Mouse (Mus musculus) c-Kit-positive CD71-positive TER-119-positive erythroid progenitor cells, embryonic 14.5 days (primary cell): ENCODE data around the gene Cars2.
"Not testable (repeated sequence)": the region's sequence is repeated elsewhere in the genome, so short reads cannot be mapped to it uniquely, and the experiment has no call there.

Source experiments
- DNase-seq: peaks from one replicate; pipeline ENCODE4 v3.0.0-alpha.2; 2013; ENCODE audit warnings: low spot score

Gene Cars2

DNA sequence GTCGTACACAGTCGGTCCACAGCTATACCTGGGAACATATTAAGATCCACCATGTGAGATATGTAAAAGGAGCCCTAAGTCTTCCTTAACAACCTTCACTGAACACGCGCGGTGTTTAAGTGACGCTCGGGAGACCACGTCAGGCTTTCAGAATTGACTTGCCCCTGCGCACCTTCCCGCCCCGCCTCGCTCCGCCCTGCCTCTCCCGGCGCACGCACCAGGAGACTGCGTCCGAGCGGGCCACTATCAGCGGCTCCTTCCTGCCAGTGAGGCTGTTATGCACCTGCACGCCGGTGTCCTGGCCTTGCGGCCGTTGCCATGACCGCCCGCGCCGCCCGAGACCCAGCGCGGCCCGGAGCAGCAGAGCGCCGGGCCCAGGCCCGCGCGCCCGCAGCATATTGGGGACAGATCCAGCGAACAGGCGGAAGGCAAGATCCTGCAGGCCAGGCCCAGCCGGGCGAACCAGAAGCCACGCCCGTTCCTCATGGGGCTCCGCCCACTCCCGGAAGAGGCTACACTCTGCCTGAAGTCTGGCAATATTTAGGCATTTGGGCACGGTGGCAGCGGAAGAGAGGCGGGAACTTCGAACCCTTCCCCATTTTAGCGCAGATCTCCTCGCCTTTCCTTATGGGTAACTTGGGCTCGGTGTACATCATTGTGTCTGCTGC, at the start of gene Cars2:
Cars2 (minus strand) TSS at position 503 of the 668 bp plus-strand sequence.
- DNase-seq = peak; percentile 80

DNA sequence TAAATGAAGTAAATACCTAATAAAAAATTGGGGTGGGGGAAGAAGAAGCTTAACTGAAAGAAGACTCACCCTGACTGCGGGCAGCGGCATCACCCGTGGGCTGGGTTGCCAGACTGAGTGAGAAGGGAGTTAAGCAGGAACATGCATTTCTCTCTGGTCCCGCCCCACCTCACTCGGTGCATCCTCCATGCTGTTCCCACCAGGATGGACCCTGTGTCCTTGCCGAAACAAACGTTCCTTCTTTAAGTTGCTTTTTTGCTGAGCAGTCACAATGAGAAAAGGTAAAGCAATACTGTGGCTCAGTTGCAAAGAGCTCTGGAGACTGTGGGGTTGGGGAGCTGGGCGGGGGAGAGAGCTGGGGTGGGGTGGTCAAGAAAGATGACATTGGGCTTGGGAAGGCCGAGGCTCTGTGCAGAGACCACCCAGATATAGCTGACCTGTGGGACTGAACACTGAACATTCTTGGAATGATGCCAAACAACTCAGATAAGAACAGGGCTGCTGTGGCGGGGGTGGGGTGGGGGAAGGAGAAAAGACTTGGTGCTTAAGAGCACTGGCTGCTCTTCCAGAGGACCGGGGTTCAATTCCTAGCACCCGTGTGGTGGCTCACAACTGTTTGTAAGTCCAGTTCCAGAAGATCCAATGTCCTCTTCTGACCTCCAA, 42.8 kb upstream of the Cars2 start:
- DNase-seq = no peak

DNA sequence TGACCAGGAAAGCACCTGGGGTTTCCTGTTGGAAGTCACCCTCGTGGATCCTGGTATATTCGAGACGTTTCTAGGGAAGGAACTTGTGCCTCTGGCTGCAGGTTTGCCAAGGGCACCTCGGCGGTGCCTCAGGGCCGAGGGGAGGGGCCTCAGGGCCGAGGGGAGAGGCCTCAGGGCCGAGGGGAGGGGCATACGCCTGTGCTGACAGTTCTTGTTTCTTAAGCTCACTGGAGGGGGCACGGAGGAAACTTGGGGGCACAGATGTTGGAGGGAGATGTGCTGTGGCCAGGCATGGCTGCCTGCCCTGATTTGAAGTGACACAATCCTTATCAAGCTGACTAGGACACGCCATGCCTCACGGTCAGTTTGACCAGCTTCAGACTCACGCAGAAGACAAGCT, 41.7 kb upstream of the Cars2 start:
- peak; percentile 9 for DNase-seq

DNA sequence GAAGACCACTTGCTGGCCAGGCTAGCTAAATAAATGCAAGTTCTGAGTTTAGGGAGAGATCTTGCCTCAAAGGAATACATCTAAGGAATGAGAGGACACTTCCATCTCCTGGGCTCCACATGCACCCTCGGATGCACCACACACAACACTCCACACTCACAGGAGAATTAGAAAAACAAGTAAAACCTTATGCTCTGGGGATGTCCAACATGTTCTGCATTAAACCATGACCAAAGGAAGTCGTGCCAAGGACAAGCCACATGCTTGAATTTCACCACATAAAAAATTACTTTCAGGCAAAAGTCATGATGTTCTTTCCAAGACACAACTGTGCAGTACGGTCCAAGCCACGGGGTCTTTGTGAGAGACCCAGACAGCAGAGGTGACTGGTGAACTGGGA, 41.3 kb upstream of the Cars2 start:
- no peak for DNase-seq

DNA sequence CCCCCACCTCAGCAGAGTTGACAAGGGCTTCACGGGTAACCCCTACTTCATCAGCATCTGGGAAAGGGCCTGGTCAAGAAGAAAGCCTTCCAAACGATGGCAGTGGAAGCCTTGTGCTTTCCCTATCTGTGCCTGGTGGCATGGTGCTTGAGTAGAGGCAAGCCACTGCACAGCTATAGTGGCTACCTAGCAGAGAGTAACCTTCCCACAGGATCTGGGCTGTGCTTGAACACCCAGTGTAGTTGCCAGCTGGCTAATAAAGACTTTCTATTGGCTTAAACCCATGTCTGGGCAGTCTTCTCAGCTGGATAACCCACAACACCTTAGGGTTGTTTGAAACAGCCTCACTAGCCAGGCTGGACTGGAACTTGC, 35.8 kb upstream of the Cars2 start:
- DNase-seq = no peak

DNA sequence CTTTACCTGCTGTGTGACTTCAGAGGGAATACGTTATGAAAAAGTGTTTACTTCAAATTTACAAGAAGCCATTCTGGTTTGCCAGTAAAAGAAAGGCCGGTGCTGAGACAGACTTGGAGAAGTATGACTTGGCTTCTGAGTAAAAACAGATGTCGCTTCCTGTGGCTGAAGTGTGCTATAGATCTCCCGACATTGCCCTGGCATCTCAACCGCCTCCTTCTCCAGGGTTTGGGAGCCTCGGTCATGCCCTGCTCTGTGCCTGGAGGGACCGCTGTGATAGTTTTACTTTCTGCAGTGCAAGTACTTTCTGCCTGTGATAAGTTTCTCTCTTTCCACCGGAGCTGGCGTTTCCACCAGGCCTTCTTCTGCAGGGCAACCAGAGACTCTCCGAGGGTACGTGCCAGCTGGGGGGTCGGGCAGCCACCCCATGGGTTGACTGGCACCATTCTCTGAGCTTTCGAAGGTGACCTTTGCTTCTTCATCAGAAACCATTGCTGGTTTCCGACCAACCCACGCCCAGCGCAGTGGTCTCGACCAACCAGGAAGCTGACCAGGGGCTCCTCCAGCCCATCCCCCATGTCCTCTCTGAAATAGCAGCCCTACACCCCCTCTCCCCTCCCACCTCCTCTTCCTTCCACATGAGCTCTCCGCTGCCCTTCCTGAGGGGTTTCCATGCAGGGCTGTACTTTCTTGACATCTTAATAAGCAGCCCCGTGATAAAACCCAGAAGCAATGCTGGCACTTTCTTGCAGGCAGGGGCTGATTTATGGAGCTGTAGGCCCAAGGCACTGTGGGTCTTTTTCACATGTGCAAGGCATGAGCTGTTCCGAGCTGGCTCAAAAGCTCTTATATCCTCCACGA, 35.2 kb upstream of the Cars2 start:
- DNase-seq = no peak

DNA sequence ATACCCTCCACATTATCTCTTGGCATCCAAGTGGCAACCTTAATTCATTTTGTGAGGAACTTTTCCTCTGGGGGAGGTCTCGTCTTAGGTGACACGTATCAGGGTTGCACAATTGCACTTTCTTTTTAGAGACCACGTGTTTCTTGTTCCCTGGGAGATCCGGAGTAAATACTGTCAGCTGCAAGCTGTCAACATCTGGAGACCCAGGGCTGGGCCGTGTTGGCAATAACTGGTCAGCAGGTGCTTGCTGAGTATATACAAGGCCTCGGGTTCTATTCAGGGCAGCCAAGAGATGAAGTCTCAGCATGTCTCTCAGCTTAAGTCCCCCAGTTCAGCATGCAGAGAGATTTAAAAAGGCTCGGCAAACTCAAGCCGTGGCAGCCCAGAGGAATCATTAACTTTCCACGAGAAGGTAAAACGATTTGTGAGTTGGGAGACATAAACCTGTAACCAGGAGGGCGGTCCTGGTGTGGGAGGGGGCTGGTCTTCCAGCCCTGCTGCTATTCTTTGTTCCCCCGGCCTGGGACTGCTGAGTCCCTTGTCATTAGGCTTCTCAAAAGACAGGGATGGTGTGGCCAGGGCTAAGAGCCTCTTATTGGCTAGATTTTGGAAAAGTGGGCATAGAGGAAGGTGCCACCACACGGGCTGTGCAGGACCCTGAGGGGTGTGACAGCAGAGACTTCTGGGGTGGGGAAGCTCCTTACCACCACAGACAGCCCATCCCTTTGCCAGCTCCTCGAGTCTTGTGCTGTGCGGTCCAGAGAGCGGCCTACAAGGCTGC, 25.2 kb upstream of the Cars2 start:
- no peak for DNase-seq

DNA sequence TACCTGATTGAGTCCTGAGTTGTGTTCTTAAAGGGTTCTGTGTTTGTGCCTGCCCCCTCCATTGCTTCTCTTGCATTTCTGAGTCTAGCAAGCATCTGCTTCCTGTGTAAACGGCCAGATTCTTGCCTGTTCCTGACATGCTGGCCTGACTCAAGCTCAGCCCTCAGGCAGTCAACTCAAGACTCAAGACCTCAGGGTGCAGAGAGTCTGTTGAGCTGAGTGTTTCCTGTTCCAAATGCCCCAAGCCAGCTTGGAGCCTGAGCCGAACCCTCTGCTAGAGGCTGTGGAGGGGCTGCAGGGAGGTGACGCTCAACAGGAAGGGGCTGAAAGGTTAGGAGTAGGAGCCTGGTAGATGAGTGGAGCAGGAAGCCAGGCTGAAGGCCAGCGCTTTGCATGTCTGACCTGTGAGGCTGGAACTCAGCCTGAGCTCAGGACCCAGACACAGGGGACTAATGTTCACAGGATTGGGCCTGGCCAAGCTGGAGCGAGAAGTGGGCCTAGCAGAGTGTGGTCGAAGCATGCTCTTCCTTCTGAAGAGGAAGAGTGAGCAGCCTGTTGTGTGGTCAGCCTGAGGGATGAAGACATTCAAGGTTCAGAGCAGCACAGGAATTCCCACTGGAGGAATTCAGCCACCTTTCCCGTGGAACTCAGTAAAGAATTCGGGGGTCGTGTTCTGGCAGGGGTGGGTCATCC, 24.5 kb upstream of the Cars2 start:
- DNase-seq = no peak

DNA sequence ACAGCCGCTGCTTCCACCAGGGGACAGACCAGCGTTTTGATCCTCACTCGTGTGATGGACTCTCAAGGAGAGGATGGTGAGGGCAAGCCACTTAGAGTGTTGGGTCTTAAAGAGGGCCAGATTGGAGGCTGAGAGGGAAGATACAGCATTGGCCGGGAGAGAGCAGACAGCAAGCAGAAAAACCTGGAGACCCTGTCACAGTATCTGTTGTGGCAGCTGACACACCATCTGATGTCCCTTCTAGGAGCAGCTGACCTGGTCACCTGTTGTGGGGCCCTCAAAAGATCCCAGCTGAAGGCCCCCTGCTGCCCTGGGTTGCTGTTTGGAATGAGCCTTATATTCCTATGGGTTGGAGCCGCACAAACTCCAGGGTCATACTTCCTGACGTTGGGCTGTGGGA, 21.8 kb upstream of the Cars2 start:
- no peak for DNase-seq

DNA sequence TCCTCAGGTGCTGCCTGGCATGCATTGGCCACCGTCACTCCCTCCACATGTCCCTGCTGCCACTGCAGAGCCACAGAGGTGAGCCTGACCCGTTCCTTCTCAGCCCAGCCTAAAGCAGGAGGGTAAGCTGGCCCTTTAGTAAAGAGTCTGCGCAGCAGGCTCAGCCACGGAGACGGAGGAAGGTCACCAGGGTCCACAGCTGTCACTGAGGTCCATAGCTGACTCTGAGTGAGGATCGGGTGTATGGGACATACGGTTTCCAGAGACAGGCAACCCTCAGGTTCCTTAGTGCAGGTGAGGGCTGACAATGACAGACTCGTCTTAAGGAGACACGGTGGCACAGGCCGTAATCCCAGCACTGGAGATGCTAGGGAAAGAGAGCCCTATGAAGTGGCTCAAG, 21.4 kb upstream of the Cars2 start:
- no peak for DNase-seq

DNA sequence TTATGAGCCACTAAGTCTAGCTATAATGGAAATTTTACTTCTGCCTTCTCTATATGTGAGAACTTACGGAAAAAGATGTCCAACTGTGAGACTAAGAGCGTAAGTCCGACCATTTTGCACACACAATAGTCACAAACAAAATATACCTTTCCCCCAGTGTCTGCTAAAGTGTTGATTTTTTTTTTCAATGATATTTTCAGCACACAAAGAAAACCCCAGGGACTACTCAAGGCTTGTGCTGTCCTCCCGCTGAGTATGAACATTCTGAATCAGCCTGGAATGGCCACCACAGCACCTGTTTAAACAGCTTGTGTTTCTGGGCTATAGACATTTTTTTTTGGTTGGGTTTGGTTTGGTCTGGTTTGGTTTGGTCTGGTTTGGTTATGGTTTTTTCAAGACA, 20.2 kb upstream of the Cars2 start:
- DNase-seq = no peak

DNA sequence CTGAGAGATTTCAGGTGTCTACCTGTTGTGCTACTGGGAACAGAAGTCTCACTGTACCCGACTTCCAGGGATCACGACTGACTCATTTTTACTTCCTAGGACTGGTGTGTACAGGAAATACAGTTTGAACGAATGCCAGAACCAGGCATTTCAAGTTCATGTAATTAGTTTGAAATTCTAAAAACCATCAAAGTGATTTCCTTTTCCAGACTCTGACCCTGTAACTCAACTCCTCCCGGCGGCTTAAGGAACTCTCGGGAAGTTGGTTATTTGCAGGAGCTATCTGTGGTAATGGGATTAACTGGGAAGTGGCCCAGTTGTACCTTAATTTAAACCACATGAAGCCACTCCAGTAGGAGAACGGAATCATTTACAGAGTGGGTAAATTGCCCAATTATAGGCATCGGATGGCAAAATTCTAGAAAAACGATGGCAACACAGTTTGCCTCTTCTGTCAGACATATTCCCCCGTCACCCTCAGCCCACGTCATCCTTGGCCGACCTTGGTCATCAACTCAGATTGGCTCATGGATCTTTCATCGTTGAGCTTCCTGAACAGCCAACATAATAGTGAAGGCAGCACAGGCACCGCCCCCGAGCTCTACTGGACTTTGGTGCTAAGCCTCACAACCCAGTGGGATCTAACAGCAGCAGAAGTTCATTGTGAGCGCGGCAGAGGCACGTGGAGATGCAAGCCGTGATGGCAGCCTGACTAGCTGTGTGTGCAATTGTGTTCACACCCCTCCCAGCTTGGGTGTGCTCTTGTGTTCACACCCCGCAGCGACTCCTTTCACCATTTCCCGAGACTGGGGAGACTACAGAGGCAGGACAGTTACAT, 18.9 kb upstream of the Cars2 start:
- no peak for DNase-seq

DNA sequence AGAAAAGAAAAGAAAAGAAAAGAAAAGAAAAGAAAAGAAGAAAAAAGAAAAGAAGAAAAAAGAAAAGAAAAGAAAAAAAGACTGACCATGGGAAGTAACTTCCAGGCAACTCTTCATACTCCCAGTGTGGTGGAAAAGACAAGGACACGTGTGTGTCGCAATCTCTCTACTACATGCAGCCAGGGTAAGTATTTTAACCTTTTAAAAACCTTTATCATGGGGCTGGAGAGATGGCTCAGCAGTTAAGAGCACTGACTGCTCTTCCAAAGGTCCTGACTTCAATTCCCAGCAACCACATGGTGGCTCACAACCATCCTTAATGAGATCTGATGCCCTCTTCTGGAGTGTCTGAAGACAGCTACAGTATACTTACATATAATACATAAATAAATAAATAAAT, 17.6 kb upstream of the Cars2 start:
- not testable (repeated sequence) for DNase-seq

DNA sequence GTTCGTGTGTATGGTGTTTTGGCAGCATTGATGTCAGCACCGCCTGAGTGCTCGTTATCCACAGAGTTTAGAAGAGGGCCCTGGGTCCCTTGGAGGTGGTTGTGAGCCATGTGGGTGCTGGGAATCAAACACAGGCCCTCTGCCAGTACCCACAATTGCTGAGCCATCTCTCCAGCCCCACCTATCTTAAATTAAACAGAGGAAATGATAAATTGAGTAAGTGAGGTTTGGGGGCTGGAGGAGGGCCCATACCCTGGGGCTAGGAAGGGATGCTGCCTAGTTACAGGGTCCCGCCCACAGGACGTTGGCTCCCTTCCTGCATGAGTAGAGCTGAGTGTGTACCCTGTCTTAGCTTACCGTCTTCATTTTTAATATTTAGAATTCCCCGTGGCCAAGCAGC, 14.1 kb upstream of the Cars2 start:
- no peak for DNase-seq

DNA sequence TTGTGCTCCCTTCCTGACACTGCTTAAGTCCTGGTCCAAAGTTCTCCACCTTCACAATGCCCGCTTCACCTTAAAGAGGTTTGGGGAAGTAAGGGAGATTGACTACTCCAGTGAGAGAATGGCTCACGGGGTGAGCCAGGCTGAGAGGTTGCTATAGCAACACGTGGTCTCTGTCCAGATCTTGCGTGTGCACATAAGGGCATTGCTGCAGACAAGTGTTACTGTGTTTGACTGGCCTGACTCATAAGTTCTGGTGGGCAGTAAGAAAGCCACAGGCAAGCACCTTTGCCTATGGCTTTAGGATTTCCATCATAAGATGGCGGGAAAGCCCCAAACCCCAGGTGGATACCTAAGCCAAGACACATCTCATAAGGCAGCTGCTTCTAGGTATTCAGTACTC, 13.7 kb upstream of the Cars2 start:
- no peak for DNase-seq

DNA sequence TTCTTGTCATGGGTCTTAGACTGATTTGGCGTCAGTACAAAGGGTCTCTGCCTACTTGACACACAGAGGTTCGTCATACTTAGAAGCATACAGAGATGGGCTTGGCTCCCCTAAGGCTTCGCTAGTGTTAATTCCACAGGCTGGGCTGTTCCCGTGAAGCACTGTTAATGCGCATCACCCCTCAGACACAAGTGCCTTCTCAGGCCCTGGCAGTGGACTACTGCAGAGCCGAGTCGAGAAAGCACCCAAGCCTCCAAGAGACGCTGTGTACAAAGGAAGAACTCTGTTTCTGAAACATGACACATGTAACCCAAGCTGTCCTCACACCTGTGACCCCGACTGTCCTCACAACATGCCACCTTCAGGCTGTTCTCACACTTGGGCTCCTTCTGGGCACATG, 9.6 kb upstream of the Cars2 start:
- DNase-seq = no peak

DNA sequence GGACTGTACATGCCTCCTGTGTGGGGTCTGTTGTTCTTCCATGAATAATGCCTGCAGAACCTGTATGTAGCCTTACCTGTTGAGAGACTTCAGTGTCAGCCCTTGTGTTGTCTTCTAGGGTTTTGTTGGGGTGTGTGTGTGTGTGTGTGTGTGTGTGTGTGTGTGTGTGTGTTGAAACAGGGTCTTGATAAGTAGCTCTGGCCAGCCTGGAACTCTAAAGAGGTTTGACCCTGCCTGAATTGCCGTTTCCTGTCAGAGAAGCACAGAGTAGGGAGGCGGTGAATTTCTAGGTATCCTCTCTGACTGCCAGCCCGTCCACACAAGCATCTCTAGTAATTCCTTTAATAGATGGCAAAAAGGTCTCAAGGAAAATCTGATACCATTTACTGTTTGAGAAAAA, 8.9 kb upstream of the Cars2 start:
- DNase-seq = no peak

DNA sequence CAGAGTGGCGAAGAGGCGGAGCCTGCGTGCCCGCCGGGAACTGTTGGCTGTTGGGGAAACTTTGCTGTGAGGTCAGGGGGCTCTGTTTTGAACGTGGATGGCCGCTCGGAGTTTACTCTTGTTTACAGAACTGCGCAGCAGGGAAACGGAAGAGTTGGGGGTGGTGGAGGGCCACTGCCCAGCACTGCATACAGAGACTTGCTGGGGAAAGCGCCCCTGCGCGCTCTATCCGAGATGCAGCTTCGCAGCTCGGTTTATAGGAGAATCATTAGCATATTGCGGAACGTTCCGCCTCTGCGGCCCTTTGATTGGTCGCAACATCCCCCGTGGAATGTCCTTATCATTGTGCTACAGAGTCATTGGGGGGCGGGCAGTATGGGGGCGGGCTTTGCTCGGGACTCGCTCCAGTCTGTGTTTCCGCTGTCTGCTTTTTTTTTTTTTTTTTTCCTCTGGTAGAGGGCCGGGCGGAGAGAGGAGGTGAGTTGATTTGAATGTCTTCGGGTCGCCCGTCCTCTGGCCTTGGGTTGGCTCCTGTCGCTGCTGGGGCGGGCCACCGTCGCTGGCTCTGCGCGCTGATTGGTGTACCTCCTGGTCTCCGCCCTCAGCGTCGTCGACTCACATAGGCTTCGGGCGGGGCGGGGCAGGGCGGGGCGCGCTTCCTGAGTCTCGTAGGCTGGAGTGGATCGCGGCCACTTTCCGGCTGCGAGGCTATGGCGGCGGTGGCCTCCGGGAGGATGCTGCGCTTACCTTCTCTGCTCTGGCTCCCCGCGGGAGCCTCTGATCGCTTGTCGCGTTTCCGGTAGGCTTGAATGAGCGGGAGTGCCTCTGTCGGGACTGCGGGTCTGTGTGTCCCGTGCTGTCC, 7.4 kb upstream of the Cars2 start:
- peak; percentile 97 for DNase-seq

DNA sequence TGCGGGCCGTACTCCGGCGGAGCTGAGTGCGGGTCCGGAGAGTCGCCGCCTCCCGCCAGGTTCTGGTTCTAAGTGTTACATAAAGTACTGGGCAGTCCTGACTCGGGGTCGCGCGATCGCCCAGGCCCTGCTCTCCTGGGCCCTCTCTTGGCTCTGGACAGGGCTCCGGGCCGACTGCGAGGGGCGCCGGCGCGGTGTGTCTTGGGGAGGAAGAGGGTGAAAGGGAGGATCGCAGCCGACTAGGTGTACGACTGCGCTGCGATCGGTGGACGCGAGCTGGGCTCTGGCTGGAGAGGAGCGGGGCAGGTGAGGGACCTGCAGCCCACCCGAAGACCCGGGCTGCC, 6.8 kb upstream of the Cars2 start:
- no peak for DNase-seq
